Mouse (Mus musculus) forebrain, embryonic 12.5 days (tissue): Measurements from ENCODE around the gene Ccdc17. TPM values are rescaled to one million over a fixed set of nuclear protein-coding genes. Genes with fewer than 3 reads are reported as not detected.

ENCODE experiments used
- ATAC-seq: fragments of 200-750 bp; cut with Nextera tagmentation; 2 replicates; pipeline ENCODE4 v1.8.0; 2017; ENCODE audit warnings: moderate TSS enrichment; ENCODE audit not compliant: low FRiP score
- H3K27ac ChIP-seq: fragments of 300-500 bp; sonication (generic); 2 replicates; pipeline ENCODE4 v1.5.1; 2016; ENCODE audit warnings: mild to moderate bottlenecking
- H3K27me3 ChIP-seq: fragments of 300-500 bp; sonication (generic); 2 replicates; pipeline ENCODE4 v1.6.1; 2016; ENCODE audit warnings: mild to moderate bottlenecking
- H3K36me3 ChIP-seq: fragments of 300-500 bp; sonication (generic); replicated peaks from 2 replicates; pipeline ENCODE4 v1.6.1; 2016; ENCODE audit warnings: mild to moderate bottlenecking
- H3K4me1 ChIP-seq: fragments of 300-500 bp; sonication (generic); 2 replicates; pipeline ENCODE4 v1.6.1; 2016
- H3K4me2 ChIP-seq: fragments of 300-500 bp; sonication (generic); 2 replicates; pipeline ENCODE4 v1.6.1; 2016; ENCODE audit warnings: mild to moderate bottlenecking, moderate library complexity
- H3K4me3 ChIP-seq: fragments of 300-500 bp; sonication (generic); replicated peaks from 2 replicates; pipeline ENCODE4 v1.5.1; 2016; ENCODE audit warnings: mild to moderate bottlenecking
- H3K9ac ChIP-seq: fragments of 300-500 bp; sonication (generic); 2 replicates; pipeline ENCODE4 v1.6.1; 2016; ENCODE audit warnings: mild to moderate bottlenecking
- H3K9me3 ChIP-seq: fragments of 300-500 bp; sonication (generic); 2 replicates; pipeline ENCODE4 v1.6.1; 2016
- WGBS: fragments of 180-500 bp; shearing (Covaris S2); methylation state at CpG from one replicate; pipeline ENCODE4 v1.1.7; 2016; 5-methylcytosine and 5-hydroxymethylcytosine counted together
- polyA plus RNA-seq: library from polyadenylated mRNA; unstranded; fragments of >200 nt; fragmentation: Nextera tagmentation; extraction: Ambion mirVana; gene quantifications from 2 replicates; pipeline ENCODE4 v1.2.1, GENCODE M21; 2016

Gene Ccdc17
- polyA plus RNA-seq, 1 experiment from 2014 or later: 4.6 TPM

GRCm38 (mm10) chr4:116615237-116615636, 18.8 kb downstream of the Ccdc17 start:
- Histone ChIP-seq H3K9ac (no peak overlapping the region), H3K27me3 (no peaks in the 10 kb centered on the region), H3K27ac (no peak overlapping the region), H3K4me3 (no peak overlapping the region), H3K36me3 (peaks cover 73% of the 10 kb centered on the region), H3K4me2 (no peak overlapping the region), H3K4me1 (no peaks in the 10 kb centered on the region), H3K9me3 (no peaks in the 10 kb centered on the region)
- ATAC-seq: no peak
- 93% methylated on average over 2 of the region's 2 CpGs for WGBS

- Histone ChIP-seq H3K4me1 (peaks cover 21% of the 10 kb centered on the region), H3K9me3 (no peaks in the 10 kb centered on the region), H3K27me3 (no peaks in the 10 kb centered on the region), H3K4me2 (peak overlapping the region; percentile 72), H3K27ac (no peak overlapping the region), H3K36me3 (peaks cover 35% of the 10 kb centered on the region), H3K4me3 (peak overlapping the region; percentile 98), H3K9ac (no peak overlapping the region)
- ATAC-seq: no peak
- WGBS: 93% methylated on average over 4 of the region's 4 CpGs
Observed at GRCm38 (mm10) chr4:116624831-116625230, 28.4 kb downstream of the Ccdc17 start.

DNA sequence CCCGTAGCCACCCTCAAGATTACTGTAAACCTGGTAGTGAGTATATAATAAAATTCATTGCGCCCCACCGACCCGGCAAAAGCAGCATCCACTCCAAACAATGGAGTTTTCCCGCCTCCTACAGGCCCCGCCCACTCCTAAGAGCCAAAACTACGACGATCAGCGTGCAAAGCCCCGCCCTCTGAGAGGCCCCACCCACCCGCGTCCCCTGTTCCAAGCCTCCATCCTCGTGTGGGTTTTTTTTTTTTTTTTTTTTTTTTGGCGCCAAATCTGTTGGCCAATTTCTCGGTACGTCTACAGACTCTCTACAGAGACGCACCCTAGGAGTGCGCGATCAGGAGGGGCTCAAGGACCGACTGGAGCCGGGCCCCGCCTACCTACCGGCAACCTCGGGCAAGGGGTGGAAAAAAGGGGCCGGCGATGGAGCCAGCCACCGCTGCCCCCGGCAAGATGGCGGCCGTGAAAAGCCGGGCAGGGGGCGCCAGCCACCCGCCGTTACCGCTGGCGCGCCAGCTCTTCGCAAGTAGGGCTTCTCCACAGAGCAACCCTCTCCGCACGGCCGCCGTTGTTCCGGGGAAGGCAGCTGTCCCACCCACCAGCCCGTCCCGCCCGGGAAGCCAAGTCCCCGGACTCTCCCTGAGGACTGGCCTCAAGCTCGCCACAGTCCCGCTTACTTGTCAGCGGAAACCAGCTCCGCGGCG, 30.4 kb downstream of the Ccdc17 start:
- H3K36me3 ChIP-seq: peaks cover 16% of the 10 kb centered on the region
- H3K4me2 ChIP-seq: peak overlapping the region; percentile 72
- peak overlapping the region; percentile 87 for H3K9ac ChIP-seq
- WGBS: under 1% methylated on average over 50 of the region's 53 CpGs
- peak overlapping the region; percentile 95 for H3K27ac ChIP-seq
- no peaks in the 10 kb centered on the region for H3K27me3 ChIP-seq
- peak; percentile 86 for ATAC-seq
- peak overlapping the region; percentile 98 for H3K4me3 ChIP-seq
- H3K4me1 ChIP-seq: peaks cover 21% of the 10 kb centered on the region
- no peaks in the 10 kb centered on the region for H3K9me3 ChIP-seq

- peaks cover 21% of the 10 kb centered on the region for H3K4me1 ChIP-seq
- H3K27me3 ChIP-seq: no peaks in the 10 kb centered on the region
- H3K9me3 ChIP-seq: no peaks in the 10 kb centered on the region
- ATAC-seq: peak; percentile 95
- WGBS: 0% methylated on average over 13 of the region's 13 CpGs
- peak overlapping the region; percentile 72 for H3K4me2 ChIP-seq
- peak overlapping the region; percentile 98 for H3K4me3 ChIP-seq
- H3K9ac ChIP-seq: peak overlapping the region; percentile 87
- H3K36me3 ChIP-seq: peaks cover 11% of the 10 kb centered on the region
- peak overlapping the region; percentile 95 for H3K27ac ChIP-seq
Observed at GRCm38 (mm10) chr4:116627359-116627716, 30.9 kb downstream of the Ccdc17 start.

DNA sequence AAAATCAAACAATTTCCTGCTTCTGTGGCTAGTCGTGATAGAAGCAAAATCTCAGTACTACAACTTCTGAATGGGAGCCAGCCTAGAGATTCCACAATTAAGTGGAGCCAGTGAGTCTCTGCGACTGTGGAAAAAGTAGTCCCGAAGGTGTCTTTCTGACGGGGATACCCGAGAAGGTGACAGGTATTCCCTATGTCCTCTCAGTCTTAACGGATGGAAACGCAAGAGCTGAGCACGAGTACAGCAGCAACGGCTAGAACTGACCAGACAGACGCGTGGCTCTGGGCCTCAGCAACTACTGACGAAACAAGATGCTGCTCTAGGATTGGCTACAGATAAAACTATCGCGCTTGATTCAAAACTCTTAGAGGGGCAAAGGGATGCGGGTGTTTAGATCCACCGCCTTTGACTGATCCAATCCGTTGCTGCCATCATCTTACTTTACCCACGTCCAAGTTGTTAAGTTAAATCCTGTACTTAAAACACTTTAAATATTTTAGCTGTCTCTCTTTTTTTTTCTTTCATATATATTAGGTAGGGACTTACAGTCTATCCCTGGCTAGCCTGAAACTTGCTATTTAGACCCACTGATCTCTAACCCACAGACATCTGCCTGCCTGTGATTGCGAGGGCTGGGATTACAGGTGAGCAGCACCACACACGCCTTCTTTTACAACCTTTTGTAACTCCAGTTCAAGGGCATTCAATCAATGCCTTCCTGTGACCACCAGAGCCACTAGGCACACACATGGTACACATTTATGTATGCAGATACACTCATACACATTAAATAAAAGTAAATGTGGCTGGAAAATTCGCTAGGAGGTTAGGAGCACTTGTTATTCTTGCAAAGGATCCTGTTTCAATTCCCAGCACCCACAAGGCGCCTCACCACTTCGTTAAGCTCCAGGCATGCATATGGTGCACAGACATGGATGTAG, 31.5 kb downstream of the Ccdc17 start, which contains the start of gene Nasp:
Gene Nasp, minus strand, starts transcription at position 220 of the 941 bp plus-strand sequence.
- H3K4me2 ChIP-seq: peak within 1 kb of the TSS; percentile 72
- peak within 1 kb of the TSS; percentile 95 for H3K27ac ChIP-seq
- H3K4me1 ChIP-seq: peaks cover 21% of the 10 kb centered on the region
- ATAC-seq: peak; percentile 91
- H3K36me3 ChIP-seq: peaks cover 6% of the 10 kb centered on the region
- WGBS: 8% methylated on average over 23 of the region's 23 CpGs
- H3K9me3 ChIP-seq: no peaks in the 10 kb centered on the region
- H3K27me3 ChIP-seq: no peaks in the 10 kb centered on the region
- peak within 1 kb of the TSS; percentile 98 for H3K4me3 ChIP-seq
- peak within 1 kb of the TSS; percentile 87 for H3K9ac ChIP-seq

GRCm38 (mm10) chr4:116635197-116635596, 38.7 kb downstream of the Ccdc17 start:
- H3K4me1 ChIP-seq: no peaks in the 10 kb centered on the region
- peaks cover 53% of the 10 kb centered on the region for H3K36me3 ChIP-seq
- 60% methylated on average over 1 of the region's 1 CpGs for WGBS
- no peak overlapping the region for H3K4me2 ChIP-seq
- no peaks in the 10 kb centered on the region for H3K9me3 ChIP-seq
- no peaks in the 10 kb centered on the region for H3K27me3 ChIP-seq
- H3K4me3 ChIP-seq: no peak overlapping the region
- no peak for ATAC-seq
- no peak overlapping the region for H3K27ac ChIP-seq
- no peak overlapping the region for H3K9ac ChIP-seq

- H3K9ac ChIP-seq: no peak overlapping the region
- no peak overlapping the region for H3K27ac ChIP-seq
- H3K4me2 ChIP-seq: no peak overlapping the region
- H3K4me1 ChIP-seq: no peaks in the 10 kb centered on the region
- H3K9me3 ChIP-seq: no peaks in the 10 kb centered on the region
- 97% methylated on average over 6 of the region's 6 CpGs for WGBS
- no peak for ATAC-seq
- H3K27me3 ChIP-seq: no peaks in the 10 kb centered on the region
- peaks cover 85% of the 10 kb centered on the region for H3K36me3 ChIP-seq
- H3K4me3 ChIP-seq: no peak overlapping the region
Observed at GRCm38 (mm10) chr4:116638821-116639220, 42.4 kb downstream of the Ccdc17 start.

DNA sequence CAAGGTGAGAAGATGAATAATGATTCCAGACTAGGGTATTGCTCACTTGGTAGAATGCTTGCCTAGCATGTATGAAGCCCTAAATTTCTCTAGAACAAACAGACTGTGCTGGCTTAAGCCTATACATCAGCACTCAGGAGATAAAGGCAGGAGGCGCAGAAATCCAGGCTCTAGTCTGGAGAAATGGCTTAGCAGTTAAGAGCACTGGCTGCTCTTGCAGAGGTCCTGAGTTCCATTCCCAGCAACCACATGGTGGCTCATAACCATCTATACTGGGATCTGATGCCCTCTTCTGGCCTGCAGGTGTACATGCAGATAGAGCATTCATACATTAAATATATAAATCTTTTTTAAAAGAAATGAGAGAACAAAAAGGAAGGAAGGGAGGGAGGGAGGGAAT, 45.6 kb downstream of the Ccdc17 start:
- no peak for ATAC-seq
- Histone ChIP-seq H3K27ac (no peak overlapping the region), H3K27me3 (no peaks in the 10 kb centered on the region), H3K9me3 (no peaks in the 10 kb centered on the region), H3K4me1 (peaks cover 12% of the 10 kb centered on the region), H3K9ac (no peak overlapping the region), H3K4me2 (no peak overlapping the region), H3K4me3 (no peak overlapping the region), H3K36me3 (peaks cover 80% of the 10 kb centered on the region)
- 100% methylated on average over 1 of the region's 1 CpGs for WGBS

DNA sequence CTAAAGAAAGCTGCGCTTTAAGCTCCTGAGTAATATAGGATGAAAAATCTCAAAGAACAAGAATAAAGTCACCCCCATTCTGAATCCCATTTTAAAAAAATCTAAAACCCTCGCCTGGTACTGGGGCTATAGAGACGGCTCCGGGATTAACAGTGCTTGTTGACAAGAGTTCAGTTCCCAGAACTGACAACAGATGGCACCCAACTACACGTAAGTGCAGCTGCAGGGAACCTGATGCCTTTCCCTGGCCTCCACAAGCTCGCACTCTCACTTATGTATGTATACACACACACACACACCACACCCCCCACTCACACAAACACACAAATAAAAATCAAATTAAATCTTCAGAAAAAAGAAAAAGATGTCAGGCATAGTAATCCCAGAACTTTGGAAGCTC, 47.9 kb downstream of the Ccdc17 start:
- Histone ChIP-seq H3K27me3 (no peaks in the 10 kb centered on the region), H3K4me1 (peaks cover 30% of the 10 kb centered on the region), H3K4me3 (no peak overlapping the region), H3K4me2 (no peak overlapping the region), H3K27ac (no peak overlapping the region), H3K9ac (no peak overlapping the region), H3K9me3 (no peaks in the 10 kb centered on the region), H3K36me3 (peaks cover 81% of the 10 kb centered on the region)
- ATAC-seq: 0 out of 2 replicates have a peak, but pooled peaks have one; percentile 36
- WGBS: 61% methylated on average over 6 of the region's 6 CpGs

DNA sequence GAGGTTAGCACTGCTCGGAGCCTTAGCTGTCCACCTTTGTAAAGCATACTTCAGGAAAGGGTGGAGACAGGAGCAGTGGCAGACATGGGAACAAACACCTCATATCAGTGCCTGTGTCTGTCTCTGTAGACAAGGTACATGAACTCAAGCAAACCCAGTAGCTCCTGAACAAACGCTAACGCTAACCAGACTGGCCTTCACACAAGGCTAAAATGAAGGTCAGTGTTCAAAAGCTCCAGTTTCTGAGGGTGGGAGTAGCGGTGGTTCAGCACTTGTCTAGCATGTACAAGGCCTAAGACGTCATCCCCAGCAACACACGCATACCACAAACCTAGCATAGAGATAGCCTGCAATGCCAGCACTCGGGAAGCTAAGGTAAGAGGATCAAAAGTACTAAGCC, 49.2 kb downstream of the Ccdc17 start:
- H3K27ac ChIP-seq: no peak overlapping the region
- H3K4me3 ChIP-seq: no peak overlapping the region
- WGBS: 95% methylated on average over 7 of the region's 7 CpGs
- no peaks in the 10 kb centered on the region for H3K27me3 ChIP-seq
- peaks cover 42% of the 10 kb centered on the region for H3K4me1 ChIP-seq
- H3K4me2 ChIP-seq: no peak overlapping the region
- no peak for ATAC-seq
- peaks cover 75% of the 10 kb centered on the region for H3K36me3 ChIP-seq
- no peak overlapping the region for H3K9ac ChIP-seq
- no peaks in the 10 kb centered on the region for H3K9me3 ChIP-seq

- peaks cover 42% of the 10 kb centered on the region for H3K36me3 ChIP-seq
- no peaks in the 10 kb centered on the region for H3K27me3 ChIP-seq
- H3K27ac ChIP-seq: no peak overlapping the region
- peak overlapping the region; percentile 3; the same call in 1 of the 2 replicates for H3K4me3 ChIP-seq
- peak overlapping the region; percentile 63 for H3K4me2 ChIP-seq
- 97% methylated on average over 2 of the region's 2 CpGs for WGBS
- H3K9ac ChIP-seq: no peak overlapping the region
- no peak for ATAC-seq
- H3K9me3 ChIP-seq: no peaks in the 10 kb centered on the region
- peaks cover 42% of the 10 kb centered on the region for H3K4me1 ChIP-seq
Observed at GRCm38 (mm10) chr4:116649411-116649810, 53.0 kb downstream of the Ccdc17 start.
